Mouse (Mus musculus) lung, adult 2 months (tissue): ENCODE results near the gene Ggt5.

ENCODE experiments used
- CTCF ChIP-seq: fragments of 200-500 bp; IDR thresholded peaks from 2 replicates; pipeline ENCODE4 v1.5.1; 2011; ENCODE audit warnings: mild to moderate bottlenecking, low read length, control low read depth; ENCODE audit not compliant: insufficient read depth
- POLR2A ChIP-seq: fragments of 200-500 bp; IDR thresholded peaks from 2 replicates; pipeline ENCODE4 v1.6.1; 2011; ENCODE audit warnings: low read depth, mild to moderate bottlenecking, control low read depth, low read length, borderline replicate concordance; ENCODE audit errors: extremely low read depth

- TF ChIP-seq CTCF (no peak), POLR2A (no peak)
Measured at GRCm38 (mm10) chr10:75610486-75610885, 21.3 kb downstream of the Ggt5 start.
